In the genomic region with DNA sequence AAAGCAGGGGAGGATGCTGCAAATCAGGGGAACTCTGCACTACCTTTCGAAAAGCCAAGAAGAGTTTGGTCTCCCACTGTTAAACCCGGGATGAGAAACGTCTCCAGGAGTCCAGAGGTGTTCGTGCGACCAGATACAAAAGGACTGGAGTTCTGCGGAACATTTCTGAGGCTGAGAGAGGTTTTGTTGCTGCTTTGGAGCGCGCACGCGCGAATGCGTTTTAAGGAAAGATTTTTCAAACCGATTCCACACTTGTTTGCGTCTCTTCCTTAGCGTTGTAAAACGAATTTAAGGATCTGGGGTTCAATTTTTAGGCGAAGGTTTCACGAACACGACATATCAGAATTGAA, we compare ENCODE assay signal across 8 mouse cellular contexts.
DNase-seq lines count a peak whose midpoint lies in the region; ATAC-seq and TF ChIP-seq lines count a peak whose summit lies in the region.

No protein-coding gene starts in this region.

- ATAC-seq in lung, embryonic 14.5 days (ENCODE audit: insufficient read depth) = 0 out of 2 replicates have a peak, but pooled peaks have one; percentile 10
- no peak for ATAC-seq in intestine, embryonic 16.5 days
- ATAC-seq in midbrain, embryonic 11.5 days (ENCODE audit: low FRiP score) = 0 out of 2 replicates have a peak, but pooled peaks have one; percentile 2

- 1% methylated on average over 19 of the region's 19 CpGs for WGBS in lung, embryonic 14.5 days
- WGBS in embryonic facial prominence, embryonic 10.5 days = 1% methylated on average over 19 of the region's 19 CpGs
- WGBS in intestine, embryonic 16.5 days = 1% methylated on average over 19 of the region's 19 CpGs
- WGBS in midbrain, embryonic 11.5 days = 1% methylated on average over 19 of the region's 19 CpGs

- no peaks in the 10 kb centered on the region for H3K27me3 ChIP-seq in lung, embryonic 14.5 days (ENCODE audit: insufficient read depth, low read length)
- H3K27me3 ChIP-seq in embryonic facial prominence, embryonic 10.5 days (replicated peaks; ENCODE audit: low read depth, poor library complexity, severe bottlenecking) = peaks cover 14% of the 10 kb centered on the region; the same call in 1 of the 2 replicates
- no peaks in the 10 kb centered on the region for H3K27me3 ChIP-seq in intestine, embryonic 16.5 days (replicated peaks; ENCODE audit: control insufficient read depth, insufficient read depth, low read length)
- H3K27me3 ChIP-seq in midbrain, embryonic 11.5 days (ENCODE audit: control insufficient read depth, insufficient read depth, low read length) = no peaks in the 10 kb centered on the region

- TF ChIP-seq CTCF in lung, embryonic 14.5 days (IDR thresholded peaks at IDR 0.05; ENCODE audit: low read depth) = no peak

- intact Hi-C loops in left cerebral cortex, postnatal 36 days (cut with DNase I) = loop anchor here (5.0 kb wide), 1 partner anchor 81 kb away; no protein-coding TSS in a partner anchor

- H3K27ac ChIP-seq in lung, embryonic 14.5 days (ENCODE audit: low read depth) = peak overlapping the region; percentile 87
- peak overlapping the region; percentile 90 for H3K27ac ChIP-seq in embryonic facial prominence, embryonic 10.5 days (replicated peaks)
- H3K27ac ChIP-seq in intestine, embryonic 16.5 days (ENCODE audit: low read length) = peak overlapping the region; percentile 82
- peak overlapping the region; percentile 67 for H3K27ac ChIP-seq in midbrain, embryonic 11.5 days (ENCODE audit: low read depth, low read length)

- H3K4me2 ChIP-seq in lung, embryonic 14.5 days = peak overlapping the region; percentile 86
- peak overlapping the region; percentile 96 for H3K4me2 ChIP-seq in intestine, embryonic 16.5 days (ENCODE audit: low read depth, low read length)
- peak overlapping the region; percentile 91 for H3K4me2 ChIP-seq in midbrain, embryonic 11.5 days

- H3K4me3 ChIP-seq in lung, embryonic 14.5 days (ENCODE audit: low read depth, low read length) = peak overlapping the region; percentile 64
- H3K4me3 ChIP-seq in embryonic facial prominence, embryonic 10.5 days = peak overlapping the region; percentile 76
- H3K4me3 ChIP-seq in intestine, embryonic 16.5 days (ENCODE audit: low read length) = peak overlapping the region; percentile 65
- H3K4me3 ChIP-seq in midbrain, embryonic 11.5 days (ENCODE audit: low read depth, low read length) = peak overlapping the region; percentile 56

- 0 out of 2 replicates have a peak, but pooled peaks cover 6% of the 10 kb centered on the region for H3K4me1 ChIP-seq in lung, embryonic 14.5 days (ENCODE audit: insufficient read depth)
- H3K4me1 ChIP-seq in embryonic facial prominence, embryonic 10.5 days = peaks cover 23% of the 10 kb centered on the region
- peaks cover 14% of the 10 kb centered on the region for H3K4me1 ChIP-seq in intestine, embryonic 16.5 days (ENCODE audit: control insufficient read depth, insufficient read depth, low read length)
- peaks cover 6% of the 10 kb centered on the region; the same call in 1 of the 2 replicates for H3K4me1 ChIP-seq in midbrain, embryonic 11.5 days (ENCODE audit: control insufficient read depth, insufficient read depth, low read length)

- no peaks in the 10 kb centered on the region; the same call in 1 of the 2 replicates for H3K36me3 ChIP-seq in lung, embryonic 14.5 days (ENCODE audit: insufficient read depth)
- peaks cover 13% of the 10 kb centered on the region; the same call in 1 of the 2 replicates for H3K36me3 ChIP-seq in embryonic facial prominence, embryonic 10.5 days (replicated peaks)
- H3K36me3 ChIP-seq in intestine, embryonic 16.5 days (ENCODE audit: control insufficient read depth, insufficient read depth, low read length) = no peaks in the 10 kb centered on the region
- H3K36me3 ChIP-seq in midbrain, embryonic 11.5 days (ENCODE audit: control insufficient read depth, insufficient read depth, low read length) = no peaks in the 10 kb centered on the region

- peak overlapping the region; percentile 78 for H3K9ac ChIP-seq in lung, embryonic 14.5 days
- H3K9ac ChIP-seq in intestine, embryonic 16.5 days (ENCODE audit: low read depth, low read length) = peak overlapping the region; percentile 75
- peak overlapping the region; percentile 79 for H3K9ac ChIP-seq in midbrain, embryonic 11.5 days (ENCODE audit: low read length)

- no peaks in the 10 kb centered on the region for H3K9me3 ChIP-seq in lung, embryonic 14.5 days (ENCODE audit: low read depth, low read length)
- no peaks in the 10 kb centered on the region for H3K9me3 ChIP-seq in embryonic facial prominence, embryonic 10.5 days
- no peaks in the 10 kb centered on the region for H3K9me3 ChIP-seq in intestine, embryonic 16.5 days (ENCODE audit: control insufficient read depth, low read length)
- H3K9me3 ChIP-seq in midbrain, embryonic 11.5 days (ENCODE audit: control insufficient read depth, low read length) = no peaks in the 10 kb centered on the region

- DNase-seq in lung, embryonic 14.5 days = peak; percentile 73
- DNase-seq in lung, postnatal 25 days (ENCODE audit: low spot score) = no peak
- peak; percentile 66 for DNase-seq in embryonic facial prominence, embryonic 10.5 days (ENCODE audit: low spot score)
- no peak for DNase-seq in midbrain, embryonic 11.5 days (ENCODE audit: low spot score, missing footprints)
- no peak for DNase-seq in adrenal gland, postnatal 10 days
- no peak for DNase-seq in urinary bladder, postnatal 4 days (ENCODE audit: low spot score in 2 of 2)
- no peak for DNase-seq in left cerebral cortex, postnatal 36 days (ENCODE audit: low spot score in 2 of 2)

Comparison
In these comparisons a context has a peak if more than half of its experiments do, and no peak if none do; other contexts are left out.
1. DNase-seq: peak in lung, embryonic 14.5 days (single experiment) and embryonic facial prominence, embryonic 10.5 days (single experiment); none in lung, postnatal 25 days (single experiment), midbrain, embryonic 11.5 days (single experiment), adrenal gland, postnatal 10 days (single experiment), urinary bladder, postnatal 4 days (0 of 2) and left cerebral cortex, postnatal 36 days (0 of 2).
2. Peak in every context shown above with its lines, with median percentiles within 50 percentile points of each other: H3K27ac ChIP-seq, H3K4me2 ChIP-seq, H3K4me3 ChIP-seq and H3K9ac ChIP-seq.